Mouse (Mus musculus) ES-E14 (cell line): ENCODE measurements at regions not wholly inside any gene's neighbourhood (a gene's known extent, or its start where the extent isn't known, plus 50 kb on each side); places are given as distances from the start of the nearest gene placed in this dataset.

Experiments
- DNase-seq: peaks from one replicate; pipeline ENCODE4 v3.0.0-alpha.2; 2013; ENCODE audit warnings: low read depth, low spot score
- H3K27ac ChIP-seq: 2 replicates; pipeline ENCODE4 v1.5.1; 2012; ENCODE audit warnings: low read depth, mild to moderate bottlenecking, low read length, moderate library complexity, mixed read lengths; ENCODE audit not compliant: poor library complexity, insufficient read depth, severe bottlenecking
- H3K36me3 ChIP-seq: 2 replicates; pipeline ENCODE4 v1.6.1; 2012; ENCODE audit warnings: mild to moderate bottlenecking, low read length, moderate library complexity, mixed read lengths; ENCODE audit not compliant: control insufficient read depth, poor library complexity, insufficient read depth, severe bottlenecking
- H3K4me1 ChIP-seq, 2 experiments: fragments of 150-350 bp in 1 of 2; sonication (generic) in 1 of 2; 2 replicates each; pipeline ENCODE4 v1.6.1; 2012; ENCODE audit warnings: low read length in 2 of 2, mild to moderate bottlenecking in 1 of 2, mixed read lengths in 1 of 2; ENCODE audit not compliant: control insufficient read depth in 2 of 2, insufficient read depth in 2 of 2, poor library complexity in 1 of 2
- H3K4me3 ChIP-seq, 2 experiments: fragments of 150-350 bp in 1 of 2; sonication (generic) in 1 of 2; 2 replicates each; pipeline ENCODE4 v1.5.1; 2012; ENCODE audit warnings: low read length in 2 of 2, low read depth in 1 of 2, mild to moderate bottlenecking in 1 of 2, mixed read lengths in 1 of 2; ENCODE audit not compliant: insufficient read depth in 1 of 2, poor library complexity in 1 of 2, severe bottlenecking in 1 of 2
- H3K9ac ChIP-seq: 2 replicates; pipeline ENCODE4 v1.6.1; 2012; ENCODE audit warnings: low read depth, mild to moderate bottlenecking, low read length, mixed read lengths; ENCODE audit not compliant: poor library complexity, insufficient read depth, severe bottlenecking
- H3K9me3 ChIP-seq: fragments of 150-350 bp; sonication (generic); 2 replicates; pipeline ENCODE4 v1.6.1; 2012; ENCODE audit warnings: low read depth, mild to moderate bottlenecking, low read length; ENCODE audit not compliant: control insufficient read depth, insufficient read depth
- CHD2 ChIP-seq: IDR thresholded peaks from 2 replicates; pipeline ENCODE4 v1.6.1; 2014; ENCODE audit warnings: mild to moderate bottlenecking, low read depth, low read length, inconsistent platforms
- HCFC1 ChIP-seq: IDR thresholded peaks from 2 replicates; pipeline ENCODE4 v1.6.1; 2012; ENCODE audit warnings: low read length, inconsistent platforms, borderline replicate concordance; ENCODE audit not compliant: insufficient read depth
- MAFK ChIP-seq: IDR thresholded peaks from 2 replicates; pipeline ENCODE4 v1.6.1; 2014; ENCODE audit warnings: mild to moderate bottlenecking, low read depth, low read length, inconsistent platforms; ENCODE audit not compliant: insufficient read depth
- ZC3H11A ChIP-seq: IDR thresholded peaks from 2 replicates; pipeline ENCODE4 v1.6.1; 2012; ENCODE audit warnings: low read depth, mild to moderate bottlenecking, inconsistent platforms, low read length, borderline replicate concordance
- ZNF384 ChIP-seq: IDR thresholded peaks from 2 replicates; pipeline ENCODE4 v1.6.1; 2012; ENCODE audit warnings: low read depth, low read length, inconsistent platforms
- in situ Hi-C, 2 experiments: fragments of 600-800 bp; cut with MboI; formaldehyde crosslinking; loops; one replicate each; pipeline ENCODE4 v1.15.1; 2025; ENCODE audit warnings: low sequenced_read_pairs in 2 of 2, inconsistent platforms in 1 of 2; ENCODE audit not compliant: unreplicated experiment in 2 of 2

- peak; percentile 42 for DNase-seq
- Histone ChIP-seq H3K27ac (0 out of 2 replicates have a peak overlapping the region, but pooled peaks have one; percentile 54), H3K4me1 (peaks cover 0 to 13% of the 10 kb centered on the region in 2 experiments; a peak in 2 of 4 replicates), H3K9ac (no peak overlapping the region), H3K9me3 (no peaks in the 10 kb centered on the region), H3K4me3 (no peak overlapping the region), H3K36me3 (no peaks in the 10 kb centered on the region)
- in situ Hi-C loops: no loop called here
- TF ChIP-seq ZC3H11A (no peak), HCFC1 (no peak), MAFK (no peak), CHD2 (no peak), ZNF384 (no peak)
Observed at GRCm38 (mm10) chr9:62192424-62192892, 70.0 kb upstream of the Glce start.

DNA sequence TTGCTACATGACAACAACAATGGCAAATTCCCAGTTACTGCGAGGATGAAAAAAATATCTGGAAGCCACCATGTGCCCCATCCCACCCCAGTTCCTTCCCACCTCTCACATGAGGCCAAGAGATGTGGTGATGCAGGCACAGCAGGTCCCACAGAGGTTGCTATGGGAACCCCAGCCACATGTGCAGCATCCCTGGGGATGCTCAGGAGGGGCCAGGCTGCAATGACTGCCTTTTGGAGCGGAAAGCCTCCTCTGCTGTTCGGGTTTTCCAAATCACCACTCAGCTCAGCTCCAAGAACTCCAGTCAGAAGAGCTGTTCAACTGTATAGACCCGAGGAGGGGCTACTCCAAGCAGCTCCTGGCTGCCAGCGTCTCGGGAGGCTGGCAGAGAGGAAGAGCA, 68.0 kb upstream of the Glce start:
- DNase-seq: no peak
- in situ Hi-C loops: no loop called here
- Histone ChIP-seq H3K9ac (no peak overlapping the region), H3K27ac (no peak overlapping the region), H3K9me3 (no peaks in the 10 kb centered on the region), H3K36me3 (no peaks in the 10 kb centered on the region), H3K4me1 (peaks cover 0 to 13% of the 10 kb centered on the region in 2 experiments; a peak in 2 of 4 replicates), H3K4me3 (no peak overlapping the region)
- TF ChIP-seq ZNF384: no peak
- no peak for TF ChIP-seq CHD2
- TF ChIP-seq MAFK: no peak

- in situ Hi-C loops: no loop called here
- no peak for TF ChIP-seq CHD2
- no peak for TF ChIP-seq MAFK
- TF ChIP-seq HCFC1: no peak
- no peak for TF ChIP-seq ZNF384
- no peak for TF ChIP-seq ZC3H11A
- Histone ChIP-seq H3K4me3 (no peak overlapping the region), H3K4me1 (peaks cover 0 to 13% of the 10 kb centered on the region in 2 experiments; a peak in 2 of 4 replicates), H3K9me3 (no peaks in the 10 kb centered on the region), H3K36me3 (no peaks in the 10 kb centered on the region), H3K27ac (no peak overlapping the region), H3K9ac (no peak overlapping the region)
- DNase-seq: no peak
Observed at GRCm38 (mm10) chr9:62188835-62189234, 66.4 kb upstream of the Glce start.

GRCm38 (mm10) chr9:62188379-62188778, 65.9 kb upstream of the Glce start:
- no peak for DNase-seq
- no peak for TF ChIP-seq ZC3H11A
- no peak for TF ChIP-seq CHD2
- no peak for TF ChIP-seq ZNF384
- TF ChIP-seq MAFK: no peak
- TF ChIP-seq HCFC1: no peak
- Histone ChIP-seq H3K27ac (no peak overlapping the region), H3K36me3 (no peaks in the 10 kb centered on the region), H3K4me3 (no peak overlapping the region), H3K9ac (no peak overlapping the region), H3K9me3 (no peaks in the 10 kb centered on the region), H3K4me1 (peaks cover 0 to 10% of the 10 kb centered on the region in 2 experiments; a peak in 2 of 4 replicates)
- in situ Hi-C loops: no loop called here

DNA sequence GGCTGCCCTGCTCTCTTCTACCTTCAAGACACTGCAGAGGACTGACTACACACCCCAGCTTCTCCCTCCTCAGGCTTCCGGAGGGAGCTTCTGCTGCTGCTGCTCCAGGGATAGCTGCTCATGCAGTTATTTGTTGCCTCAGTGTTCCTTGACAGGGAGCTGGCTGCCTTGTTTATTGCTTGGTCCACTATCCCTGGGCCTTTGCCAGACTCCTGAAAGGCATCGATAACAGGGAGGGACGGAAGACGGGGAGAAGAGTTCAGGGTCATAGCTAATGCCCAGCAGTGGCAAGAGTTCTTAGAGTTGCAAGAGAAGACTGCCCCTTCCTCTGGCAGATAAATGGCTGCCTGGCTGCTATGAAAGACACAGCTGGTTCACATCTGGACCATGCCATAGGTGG, 64.4 kb upstream of the Glce start:
- Histone ChIP-seq H3K4me1 (no peaks in the 10 kb centered on the region; a peak in 1 of 4 replicates), H3K4me3 (no peak overlapping the region), H3K9me3 (no peaks in the 10 kb centered on the region), H3K36me3 (no peaks in the 10 kb centered on the region), H3K27ac (no peak overlapping the region), H3K9ac (no peak overlapping the region)
- in situ Hi-C loops: no loop called here
- DNase-seq: no peak
- TF ChIP-seq ZC3H11A (no peak), HCFC1 (no peak), ZNF384 (no peak), CHD2 (no peak), MAFK (no peak)
